Mouse (Mus musculus) urinary bladder, adult 18-20 months (tissue): Measurements from ENCODE around the gene Manba.
A peak's percentile ranks its signal among the peaks of the same experiment; 100 is the strongest.
"Not testable (repeated sequence)": the region's sequence is repeated elsewhere in the genome, so short reads cannot be mapped to it uniquely, and the experiment has no call there.

ENCODE experiments used
- DNase-seq, 2 experiments: peaks; one replicate each; pipeline ENCODE4 v3.0.0; 2022; ENCODE audit warnings: low spot score in 2 of 2, mixed read lengths in 2 of 2

Manba gene

DNA sequence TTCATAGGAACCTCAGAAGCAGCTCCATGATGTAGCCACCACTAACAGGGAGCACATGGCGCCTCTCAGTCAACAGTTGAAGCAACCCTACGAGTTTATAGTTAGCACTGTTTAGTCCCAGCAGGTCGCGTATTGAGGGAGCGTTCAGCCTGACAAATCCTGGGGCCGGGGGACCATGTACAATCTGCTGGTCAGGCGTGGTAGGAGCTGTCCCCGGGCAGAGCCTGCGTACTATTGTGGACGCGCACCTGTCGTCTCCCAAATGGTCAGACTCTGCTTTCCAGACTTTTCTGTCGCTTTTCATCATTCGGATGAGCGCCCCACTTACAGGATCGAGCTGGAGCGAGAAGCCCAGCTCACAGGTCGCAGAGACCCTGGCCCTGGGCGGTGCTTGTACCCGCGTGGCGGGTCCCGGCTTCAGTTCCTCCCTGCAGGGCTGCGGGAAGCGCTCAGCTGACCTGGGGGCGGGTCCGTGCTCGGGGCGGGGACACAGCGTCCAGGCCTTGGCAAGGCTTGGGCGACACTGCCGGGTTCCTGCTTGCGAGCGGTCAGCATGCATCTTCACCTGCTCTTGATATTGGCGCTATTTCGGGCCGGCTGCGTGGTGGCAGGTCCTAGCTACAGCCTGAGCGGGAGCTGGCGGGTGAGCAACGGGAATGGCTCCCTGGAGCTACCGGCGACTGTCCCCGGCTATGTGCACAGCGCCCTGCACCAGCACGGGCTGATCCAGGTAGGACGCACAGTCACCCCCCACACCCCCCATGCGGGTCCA is at the start of gene Manba:
Gene Manba (plus strand): TSS at position 484 of the 772 bp plus-strand sequence.
- DNase-seq: peak; percentile 67 to 68

DNA sequence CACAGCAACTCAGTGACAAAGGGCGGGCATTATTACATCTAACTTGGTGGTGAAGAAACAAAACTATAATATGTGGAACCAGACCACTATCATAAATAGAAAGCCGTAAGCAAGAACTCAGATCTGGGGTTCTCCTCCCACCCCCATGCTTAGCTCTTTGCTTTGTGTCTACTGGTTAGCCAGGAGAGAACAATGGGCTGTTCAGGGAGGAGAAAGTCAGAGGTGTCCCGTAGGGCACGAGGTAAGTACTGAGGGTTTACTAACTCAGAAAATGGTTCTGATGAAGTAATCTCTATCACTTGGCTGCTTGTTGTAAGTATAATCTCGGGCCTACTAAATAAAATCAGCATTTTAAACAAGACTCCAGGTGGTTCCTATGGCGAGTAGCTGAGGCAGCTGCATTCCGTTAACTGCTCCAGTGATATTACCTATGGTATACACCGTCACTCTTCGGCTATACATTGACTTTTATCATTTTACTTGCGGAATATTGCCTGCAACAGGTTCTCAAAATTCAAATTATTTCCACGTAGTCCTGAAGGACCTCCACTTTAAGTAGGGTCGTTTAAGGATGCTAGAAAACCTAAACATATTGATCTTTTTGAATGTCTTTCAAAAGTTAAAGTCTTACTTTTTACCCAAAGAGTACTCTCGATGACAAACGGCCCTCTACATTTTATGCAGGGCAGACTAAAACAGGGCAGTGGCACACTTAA is 48.4 kb upstream of the Manba start:
- DNase-seq: no peak

GRCm38 (mm10) chr3:135437758-135438495 is 47.5 kb upstream of the Manba start, which contains the start of gene Ube2d3:
Ube2d3 (plus strand) TSS chr3:135438149.
- peak; percentile 98 to 99 for DNase-seq

DNA sequence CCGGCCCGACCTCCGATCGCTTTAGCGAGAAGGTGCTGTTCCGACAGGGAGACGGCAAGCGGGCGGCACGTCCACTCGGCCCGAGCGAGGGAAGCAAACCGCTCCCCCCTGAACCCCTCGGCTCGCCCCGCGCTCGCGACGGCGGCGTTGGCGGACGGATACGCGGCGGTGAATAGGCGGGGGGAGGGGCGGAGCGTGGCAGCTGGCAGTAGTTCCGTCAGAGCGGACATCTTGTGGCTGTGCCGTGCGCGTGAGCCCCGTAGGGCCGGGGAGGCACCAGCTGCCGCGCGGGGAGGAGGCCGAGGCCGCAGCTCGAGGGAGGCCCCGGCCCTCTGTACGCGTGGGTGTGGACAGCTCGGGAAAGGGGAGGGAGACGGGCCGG is 46.9 kb upstream of the Manba start:
- peak; percentile 87 to 96 for DNase-seq

DNA sequence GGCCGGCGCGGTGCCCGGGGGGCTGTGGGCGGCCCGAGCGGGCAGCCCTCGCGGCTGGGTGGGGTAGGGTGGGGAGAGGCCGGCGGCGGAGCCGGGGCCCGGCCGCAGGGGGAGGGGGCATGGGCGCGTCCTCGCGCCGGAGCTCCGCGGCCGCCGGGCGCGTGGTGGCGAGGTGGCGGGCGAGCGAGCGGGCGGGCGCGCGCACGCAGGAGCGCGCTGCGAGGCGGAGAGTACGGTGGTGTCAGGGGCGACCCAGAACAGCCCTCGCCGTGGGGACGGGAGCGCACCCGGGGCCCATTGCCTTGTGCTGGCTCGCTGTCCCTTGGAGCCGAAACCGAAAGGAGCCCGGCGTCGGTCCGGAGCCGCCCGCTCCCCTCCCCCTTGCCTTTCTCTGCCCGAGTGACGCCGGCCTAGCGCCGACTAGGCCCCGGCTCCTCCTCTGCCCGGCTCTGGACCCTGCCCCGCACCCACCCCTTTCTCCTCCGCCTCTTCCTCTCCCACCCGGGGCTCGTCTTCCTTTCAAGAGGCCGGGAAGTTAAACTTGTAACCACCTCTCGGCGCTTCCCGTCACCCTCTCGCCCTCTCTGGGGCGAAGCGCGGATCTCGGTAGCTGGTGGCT is 46.4 kb upstream of the Manba start:
- DNase-seq: peak; percentile 79 to 82

DNA sequence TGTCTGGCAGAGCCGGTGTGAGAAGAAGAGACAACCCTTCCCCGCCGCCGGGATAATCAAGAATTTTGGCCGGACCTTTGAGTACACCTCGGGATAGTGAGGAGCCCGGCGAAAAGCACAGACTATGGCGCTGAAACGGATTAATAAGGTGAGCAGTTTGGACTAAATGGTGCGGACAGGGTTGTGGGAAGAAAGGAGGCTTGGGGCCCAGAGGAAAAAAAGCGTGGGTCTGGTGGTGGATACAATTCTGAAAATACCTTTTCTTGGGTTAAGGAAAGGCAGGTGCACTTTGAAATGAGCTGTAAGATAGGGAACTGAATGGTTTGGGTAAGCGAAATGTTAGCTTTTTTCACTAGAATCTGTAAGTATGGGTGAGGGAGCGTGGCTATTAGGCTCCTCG is 45.8 kb upstream of the Manba start:
- no peak for DNase-seq

DNA sequence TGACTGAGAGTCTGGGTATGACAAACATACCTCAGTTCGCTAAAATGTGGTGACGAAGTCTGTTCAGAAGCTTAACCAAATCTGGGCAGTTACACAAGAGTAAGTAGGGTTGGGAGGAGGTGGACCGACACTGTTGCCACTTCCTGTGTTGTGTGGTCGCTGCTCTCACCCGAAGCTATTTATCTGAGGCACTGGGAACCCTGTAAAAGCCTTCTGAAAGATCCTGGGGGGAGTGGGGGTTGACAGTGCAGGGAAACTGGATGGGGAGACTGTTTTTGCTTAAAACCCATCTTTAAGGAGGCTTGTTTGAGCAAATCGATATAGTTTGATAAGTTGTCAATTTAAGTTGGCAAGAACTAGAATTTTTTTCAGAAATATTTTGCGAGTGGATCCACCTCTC is 45.2 kb upstream of the Manba start:
- DNase-seq: peak in 1 of 2 experiments; percentile 15

GRCm38 (mm10) chr3:135440621-135441020 is 44.8 kb upstream of the Manba start:
- no peak for DNase-seq

DNA sequence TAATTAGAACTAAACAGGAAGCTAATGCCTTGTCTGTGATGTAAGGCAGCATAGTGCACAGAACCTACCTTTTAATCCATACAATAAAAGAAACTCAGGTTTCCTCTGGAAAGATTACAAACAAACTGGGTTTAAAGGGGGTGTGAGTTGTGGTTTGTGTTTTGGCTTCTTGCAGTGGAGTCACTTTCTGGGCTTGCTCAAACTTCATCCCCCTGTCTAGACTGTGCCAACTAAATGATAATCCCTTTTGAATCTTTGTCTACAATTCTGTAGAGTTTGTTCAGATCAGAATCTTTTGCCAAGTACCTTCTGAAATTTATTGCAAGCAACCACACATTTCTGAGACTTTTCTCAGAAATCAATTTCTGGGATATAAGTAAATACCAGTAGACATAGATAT is 40.5 kb upstream of the Manba start:
- no peak for DNase-seq

- no peak for DNase-seq
Observed at GRCm38 (mm10) chr3:135458981-135459380, 26.4 kb upstream of the Manba start.

GRCm38 (mm10) chr3:135468402-135468801 is 17.0 kb upstream of the Manba start:
- no peak for DNase-seq

GRCm38 (mm10) chr3:135469146-135469545 is 16.3 kb upstream of the Manba start:
- no peak for DNase-seq

DNA sequence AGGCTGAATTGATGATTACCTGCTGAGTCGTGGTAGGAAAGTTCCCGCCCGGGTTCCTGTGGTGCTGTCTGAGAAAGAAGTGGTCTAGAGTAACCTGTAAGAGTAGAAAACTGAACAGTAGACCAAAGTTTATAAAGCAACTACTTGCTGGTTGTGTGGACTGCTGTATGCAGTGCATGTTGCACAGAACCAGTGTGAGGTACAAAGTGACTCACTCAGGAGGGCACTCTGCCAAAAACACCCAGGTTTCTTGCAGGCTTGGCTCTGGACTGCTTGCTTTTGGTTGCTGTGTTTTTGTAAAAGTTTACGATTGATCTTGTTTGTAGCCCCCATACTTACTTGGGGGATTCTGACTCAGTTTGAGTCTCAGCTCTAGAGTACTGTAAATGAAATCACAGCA is 15.4 kb upstream of the Manba start:
- peak; percentile 55 to 74 for DNase-seq

GRCm38 (mm10) chr3:135470823-135471222 is 14.6 kb upstream of the Manba start:
- DNase-seq: no peak

DNA sequence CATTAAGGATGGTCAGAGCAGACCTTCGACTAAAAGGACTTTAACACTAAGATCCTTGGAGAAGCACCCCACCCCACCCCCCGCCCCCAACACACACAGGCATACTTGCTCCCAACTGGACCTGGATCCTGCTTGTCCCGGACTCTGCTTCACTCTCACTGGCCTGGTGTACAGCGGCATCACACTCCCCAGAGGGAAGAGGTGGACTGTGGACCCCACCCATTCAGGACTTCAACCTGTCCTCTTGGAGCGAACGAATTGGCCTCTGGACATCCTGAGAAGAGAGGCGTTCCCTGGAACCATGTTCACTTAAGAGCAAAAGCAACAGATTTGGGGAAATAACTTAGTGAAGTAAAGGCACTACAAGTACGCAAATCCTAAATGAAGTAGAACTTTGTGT is 10.4 kb upstream of the Manba start:
- DNase-seq: no peak

- no peak for DNase-seq
Observed at GRCm38 (mm10) chr3:135476286-135476685, 9.1 kb upstream of the Manba start.

DNA sequence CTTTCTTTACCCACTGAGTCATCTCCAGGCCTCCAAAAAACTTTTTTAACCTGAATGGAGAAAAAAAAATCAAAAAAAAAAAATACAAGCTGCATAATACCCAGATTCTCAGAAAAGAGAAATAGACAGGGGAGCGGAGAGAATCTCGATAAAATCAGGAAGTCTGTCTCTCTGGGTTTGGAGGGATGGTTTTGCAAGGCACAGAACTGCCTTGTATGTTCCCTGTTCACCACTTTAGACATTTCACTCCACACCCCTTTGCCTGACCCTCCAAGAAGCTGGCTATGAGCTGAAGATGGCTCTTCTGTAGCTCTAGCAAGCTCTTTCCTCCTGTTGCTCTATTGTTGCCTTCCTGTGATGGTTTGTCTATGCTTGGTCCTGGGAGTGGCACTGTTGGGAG is 8.4 kb upstream of the Manba start:
- DNase-seq: no peak

- not testable (repeated sequence) for DNase-seq
Observed at GRCm38 (mm10) chr3:135479090-135479489, 6.3 kb upstream of the Manba start.

DNA sequence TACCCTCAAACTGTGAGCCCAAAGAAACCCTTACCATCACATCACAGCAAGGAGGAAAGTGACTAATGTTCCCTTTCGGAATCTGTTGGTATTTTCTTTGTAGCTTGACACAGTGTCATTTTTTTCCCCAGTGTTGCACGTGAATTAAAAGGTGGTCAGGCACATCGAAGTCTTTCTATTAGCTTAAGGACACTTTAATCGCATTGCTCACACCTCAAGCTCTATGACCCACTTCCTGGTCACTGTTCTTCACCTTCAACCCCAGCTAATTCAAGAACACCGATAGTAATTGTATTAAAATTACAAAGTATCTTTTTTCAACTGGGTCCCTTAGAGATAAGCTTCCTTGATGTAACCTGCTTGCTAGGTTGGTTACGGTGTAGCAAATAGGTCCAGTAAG is 4.6 kb upstream of the Manba start:
- no peak for DNase-seq

GRCm38 (mm10) chr3:135481608-135482007 is 3.8 kb upstream of the Manba start:
- DNase-seq: no peak

- DNase-seq: not testable (repeated sequence)
Observed at GRCm38 (mm10) chr3:135484650-135485049, 761 bp upstream of the Manba start.

DNA sequence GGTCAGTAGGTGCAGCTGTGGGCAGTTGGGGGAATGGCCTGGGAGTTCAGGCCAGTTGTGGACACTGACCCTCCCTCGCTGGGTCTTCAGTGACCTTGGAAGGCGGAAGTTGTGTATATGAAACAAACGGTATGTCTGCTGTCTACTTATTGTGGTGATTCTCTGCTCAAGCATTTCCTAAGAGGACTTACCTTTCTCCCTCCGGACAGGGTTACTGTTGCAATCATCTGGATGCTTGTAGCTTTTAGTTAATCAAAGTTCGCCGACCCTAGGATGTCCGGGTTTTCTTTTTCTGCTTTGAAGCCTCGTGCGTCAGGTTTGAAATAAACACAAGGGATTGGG is 460 bp downstream of the Manba start:
- DNase-seq: no peak
